Mouse (Mus musculus) Muller cell, postnatal 12 days (primary cell): ENCODE data around the gene Calhm1.
A peak's percentile ranks its signal among the peaks of the same experiment; 100 is the strongest.
"Not testable (repeated sequence)": the region's sequence is repeated elsewhere in the genome, so short reads cannot be mapped to it uniquely, and the experiment has no call there.

Experiments used
- DNase-seq: peaks from one replicate; pipeline ENCODE4 v3.0.0-alpha.2; 2015; ENCODE audit errors: inconsistent ontology term

The Calhm1 gene

GRCm38 (mm10) chr19:47153767-47154166 is 9.7 kb upstream of the Calhm1 start:
- no peak for DNase-seq

DNA sequence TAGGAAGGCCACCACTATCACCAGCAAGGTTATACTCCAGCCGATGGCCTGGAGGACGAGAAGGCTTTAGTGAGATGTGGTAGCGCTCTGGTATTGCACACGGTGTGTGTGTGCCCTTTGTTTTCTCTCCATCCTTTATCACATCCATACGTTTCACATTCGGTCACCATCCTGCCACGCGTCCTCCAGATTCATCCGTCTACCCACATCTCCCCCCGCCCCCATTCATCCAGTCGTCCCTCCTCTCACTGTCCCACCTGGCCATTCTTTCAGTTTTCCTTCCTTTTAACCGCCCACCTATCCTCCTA is 8.0 kb upstream of the Calhm1 start:
- no peak for DNase-seq

- DNase-seq, result no peak
Measured at GRCm38 (mm10) chr19:47151332-47152061, 7.4 kb upstream of the Calhm1 start.

GRCm38 (mm10) chr19:47149854-47150253 is 5.8 kb upstream of the Calhm1 start:
- DNase-seq, result no peak

DNA sequence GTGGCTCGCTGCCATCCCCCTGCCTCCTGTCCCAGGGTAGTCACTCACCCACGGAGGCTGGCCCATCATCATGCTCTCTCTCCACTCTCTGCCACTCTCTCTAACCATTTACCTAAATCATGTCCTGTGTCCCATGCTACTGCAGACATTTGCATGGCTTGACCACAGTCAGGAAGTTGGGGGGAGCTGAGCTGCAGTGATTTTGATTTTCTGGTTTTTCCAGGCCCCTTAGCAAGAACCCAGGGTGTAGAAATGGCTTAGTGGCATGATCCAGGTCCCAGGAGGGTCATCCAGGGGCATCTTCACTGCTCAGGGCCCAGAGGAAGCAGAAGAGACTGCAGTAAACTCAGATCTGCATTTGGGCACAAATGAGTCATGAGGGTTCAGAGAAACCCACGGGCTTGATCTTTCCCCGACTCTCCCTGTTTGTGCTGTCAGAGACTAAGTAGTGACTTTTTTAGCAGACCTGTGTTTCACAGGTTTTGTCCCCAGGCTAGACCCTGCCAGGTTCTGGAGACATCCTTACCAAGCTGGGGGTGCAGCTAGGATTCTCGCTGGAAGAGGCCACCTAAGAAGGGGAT is 4.3 kb upstream of the Calhm1 start:
- DNase-seq, result no peak

- DNase-seq, result no peak
Measured at GRCm38 (mm10) chr19:47142438-47142837, 1.6 kb downstream of the Calhm1 start.

GRCm38 (mm10) chr19:47139611-47140010 is 4.4 kb downstream of the Calhm1 start:
- not testable (repeated sequence) for DNase-seq

- peak; percentile 43 for DNase-seq
Measured at GRCm38 (mm10) chr19:47137771-47138421, 6.2 kb downstream of the Calhm1 start, which contains the start of gene Calhm2. Gene Calhm2 (minus strand): TSS chr19:47138294.

DNA sequence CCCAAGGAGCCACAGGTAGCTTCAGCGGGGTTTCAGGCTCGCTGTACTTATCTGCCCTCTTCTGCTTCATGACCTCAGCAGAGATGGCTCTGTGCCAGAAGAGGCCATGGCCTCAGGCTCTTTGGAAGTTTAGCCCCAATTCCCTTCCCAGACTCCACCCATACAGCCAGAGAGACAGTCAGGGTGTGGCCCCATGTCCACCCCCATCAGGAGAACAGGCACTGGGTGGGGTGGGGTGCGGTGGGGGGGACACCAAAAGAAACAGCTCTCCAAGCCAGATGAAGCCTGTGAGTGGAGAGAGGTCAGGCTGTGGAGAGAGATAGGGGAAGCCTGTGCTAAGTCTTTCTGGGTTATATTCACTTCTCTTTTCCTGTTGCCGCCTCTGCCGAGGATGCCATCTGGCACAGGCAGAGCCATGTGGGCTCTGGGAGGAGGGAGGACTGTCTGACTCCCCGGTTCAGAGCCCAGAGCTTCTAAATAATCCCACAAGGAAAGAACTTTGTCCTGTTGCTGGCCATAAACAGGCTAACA is 6.9 kb downstream of the Calhm1 start:
- peak; percentile 58 for DNase-seq

DNA sequence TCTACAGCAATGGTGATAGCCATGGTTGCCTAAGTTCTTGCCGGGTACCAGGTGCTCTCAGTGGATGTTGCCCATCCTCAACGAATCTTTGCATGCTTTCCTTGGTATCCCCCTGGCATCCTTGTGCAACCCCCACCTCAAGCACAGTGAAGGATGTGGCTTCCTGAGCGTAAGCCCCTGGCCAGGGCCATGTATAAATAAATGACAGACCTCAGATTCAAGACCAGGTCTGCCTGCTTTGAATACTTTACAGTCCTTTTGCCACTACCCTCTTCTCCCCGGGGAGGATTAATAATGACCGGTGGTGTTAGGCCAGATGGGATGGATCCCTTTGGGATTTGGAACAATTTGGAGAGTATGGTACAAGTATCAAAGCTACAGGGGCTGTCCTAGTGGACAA is 7.9 kb downstream of the Calhm1 start:
- DNase-seq, result no peak

- DNase-seq, result no peak
Measured at GRCm38 (mm10) chr19:47135568-47135967, 8.5 kb downstream of the Calhm1 start.

GRCm38 (mm10) chr19:47133161-47133560 is 10.9 kb downstream of the Calhm1 start:
- no peak for DNase-seq

DNA sequence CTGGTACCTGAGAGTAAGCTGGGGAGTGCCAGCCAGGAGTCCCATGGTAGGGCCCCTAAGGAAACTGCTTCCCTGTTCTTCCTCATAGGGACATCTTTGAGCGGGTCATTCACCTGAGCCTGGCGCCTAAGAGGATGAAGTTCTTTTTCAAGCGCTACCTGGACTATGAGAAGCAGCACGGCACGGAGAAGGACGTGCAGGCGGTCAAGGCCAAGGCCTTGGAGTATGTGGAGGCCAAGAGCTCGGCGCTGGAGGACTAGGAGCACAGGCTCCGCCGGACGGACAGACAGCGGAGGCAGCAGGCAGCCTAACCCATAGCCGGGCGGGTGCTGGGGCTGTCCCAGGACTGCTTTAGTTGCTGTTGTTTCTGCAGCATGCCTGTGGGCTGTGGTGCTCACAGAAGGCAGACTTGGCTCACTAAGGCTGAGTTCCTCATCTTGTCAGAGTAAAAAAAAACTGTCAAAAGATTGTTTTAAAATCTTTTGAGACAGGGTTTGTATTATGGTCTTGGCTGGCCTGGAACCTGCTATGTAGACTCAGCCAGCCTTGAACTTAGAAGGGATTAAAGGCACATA is 13.4 kb downstream of the Calhm1 start:
- DNase-seq, result no peak

DNA sequence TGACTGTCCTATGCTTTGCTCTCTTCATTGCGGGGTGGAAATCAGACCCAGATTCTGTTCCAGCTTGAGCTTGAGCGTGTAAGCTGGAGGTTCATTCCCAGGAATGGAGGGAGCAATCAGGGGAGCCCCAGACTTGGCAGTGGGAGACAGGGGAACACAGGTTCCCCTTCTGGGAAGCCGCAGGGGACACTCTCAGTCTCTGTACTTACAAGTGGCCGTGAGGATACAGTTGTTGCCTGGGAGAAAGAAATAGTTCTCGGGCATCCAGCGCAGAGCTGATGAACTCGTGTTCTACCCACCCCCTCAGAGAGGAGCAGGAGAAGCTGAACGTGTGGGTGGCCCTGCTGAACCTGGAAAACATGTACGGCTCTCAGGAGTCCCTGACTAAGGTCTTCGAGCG is 15.2 kb downstream of the Calhm1 start:
- no peak for DNase-seq

- DNase-seq, result no peak
Measured at GRCm38 (mm10) chr19:47128164-47128563, 15.9 kb downstream of the Calhm1 start.

GRCm38 (mm10) chr19:47122802-47123201 is 21.3 kb downstream of the Calhm1 start:
- DNase-seq, result peak; percentile 5

DNA sequence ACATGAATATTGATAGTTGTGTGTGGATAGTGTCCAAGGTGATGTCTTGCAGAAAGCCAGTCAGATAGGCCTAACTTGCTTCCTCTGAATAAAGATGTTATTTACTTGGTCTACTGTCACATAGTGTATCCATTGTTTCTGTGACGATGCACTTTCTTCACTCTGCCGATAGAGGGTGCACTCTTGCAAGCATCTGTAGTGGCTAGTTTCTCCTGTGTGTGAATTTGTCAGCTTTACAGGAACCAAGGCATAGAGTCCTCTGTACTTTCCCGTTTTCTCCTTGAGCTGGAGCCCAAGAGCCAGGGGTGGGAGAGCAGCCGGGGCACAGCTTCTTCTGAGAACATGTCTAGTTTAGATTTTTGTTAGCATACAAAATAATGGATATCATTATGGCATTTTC is 23.0 kb downstream of the Calhm1 start:
- DNase-seq, result peak; percentile 7

- no peak for DNase-seq
Measured at GRCm38 (mm10) chr19:47118634-47119033, 25.4 kb downstream of the Calhm1 start.

- no peak for DNase-seq
Measured at GRCm38 (mm10) chr19:47104641-47105271, 39.3 kb downstream of the Calhm1 start.

DNA sequence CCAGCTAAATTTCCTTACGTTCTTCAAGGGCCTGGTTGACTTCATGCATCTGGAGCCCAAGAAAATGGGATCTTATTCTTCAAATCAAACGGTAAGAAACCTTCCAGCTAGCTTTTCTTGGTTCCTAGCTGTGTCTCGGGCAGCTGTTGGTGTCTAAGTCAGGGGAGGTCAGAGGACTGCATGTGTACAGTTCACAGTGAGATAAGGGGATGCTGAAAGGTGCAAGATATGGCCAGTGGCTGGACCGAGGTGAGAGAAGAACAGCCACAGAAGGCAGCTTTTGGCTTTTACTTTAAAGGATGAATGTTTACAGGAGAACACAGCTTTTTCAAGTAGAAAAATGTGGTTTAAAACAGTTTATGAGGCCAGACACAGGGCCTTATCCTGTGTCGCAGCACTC is 43.0 kb downstream of the Calhm1 start:
- DNase-seq, result no peak
